ENCODE assay signal across 13 mouse cellular contexts in the genomic region with DNA sequence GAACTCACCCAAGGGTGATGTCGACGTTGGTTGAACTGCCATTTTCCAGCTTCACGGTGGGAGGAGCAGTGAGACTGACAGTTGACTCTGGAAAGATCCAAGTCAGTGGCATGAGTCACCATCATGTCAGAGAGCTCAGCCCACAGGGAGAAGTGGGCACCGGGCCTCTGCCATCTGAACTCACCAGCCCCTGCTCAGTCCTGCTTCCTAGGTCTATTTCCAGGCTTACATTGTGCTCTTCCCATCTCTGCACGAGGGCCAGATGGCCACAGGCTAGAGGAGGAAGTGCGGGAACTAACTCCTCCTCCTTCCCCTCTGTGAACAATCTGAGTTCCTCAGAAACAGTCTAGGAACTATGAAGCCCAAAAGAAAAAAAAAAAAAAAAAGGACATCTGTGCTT. TPM values are rescaled to one million over a fixed set of nuclear protein-coding genes. Genes with fewer than 3 reads are reported as not detected.
DNase-seq lines count a peak whose midpoint lies in the region; ATAC-seq and TF ChIP-seq lines count a peak whose summit lies in the region.
"Had no signal": no experiment of that assay in that cellular context is flagged by ENCODE, and none has a peak within 500 bp of the region (broad histone marks: within the 10 kb centered on the region; RNA-seq: fewer than 3 reads in every experiment).

No protein-coding gene starts in this region.

- no peak for ATAC-seq in lung, postnatal 0 days
- peak; percentile 24; the same call in 1 of the 2 replicates for ATAC-seq in neutrophil, adult 5-6 weeks (ENCODE audit: extremely low read depth, insufficient number of reproducible peaks, low FRiP score, poor library complexity, severe bottlenecking)

- no peak overlapping the region for H3K9ac ChIP-seq in lung, postnatal 0 days (replicated peaks; ENCODE audit: low read depth)

- H3K27ac ChIP-seq in lung, postnatal 0 days (ENCODE audit: low read length), result no peak overlapping the region
- H3K27ac ChIP-seq: midbrain, embryonic 10.5 days had no signal

- DNase-seq in lung, postnatal 0 days (ENCODE audit: low spot score), result peak; percentile 16
- no peak for DNase-seq in lung, postnatal 14 days
- DNase-seq in adrenal gland, postnatal 25 days, result peak; percentile 20
- DNase-seq in cerebellum, postnatal 10 days, result peak; percentile 74 to 78
- no peak for DNase-seq in heart, adult 8-10 months (ENCODE audit: low spot score)
- DNase-seq in left cerebral cortex, adult 18-20 months (ENCODE audit: low spot score in 2 of 2), result no peak
- DNase-seq: kidney, adult 11 months; kidney, postnatal 4 days; thymus, postnatal 4 days had no signal

- no peaks in the 10 kb centered on the region for H3K27me3 ChIP-seq in lung, postnatal 0 days (replicated peaks; ENCODE audit: insufficient read depth, low read length)

- no peak overlapping the region for H3K4me2 ChIP-seq in lung, postnatal 0 days (replicated peaks; ENCODE audit: low read depth, low read length)
- H3K4me2 ChIP-seq: heart, embryonic 11.5 days had no signal

- 69% methylated on average over 6 of the region's 6 CpGs for WGBS in lung, postnatal 0 days

- H3K4me3 ChIP-seq in lung, postnatal 0 days (ENCODE audit: low read depth, low read length), result no peak overlapping the region
- H3K4me3 ChIP-seq: erythroblast, embryonic 14.5 days; midbrain, embryonic 10.5 days had no signal

- no peaks in the 10 kb centered on the region for H3K9me3 ChIP-seq in lung, postnatal 0 days (ENCODE audit: low read length)
- H3K9me3 ChIP-seq: midbrain, embryonic 10.5 days had no signal

- H3K36me3 ChIP-seq in lung, postnatal 0 days (ENCODE audit: insufficient read depth, low read length), result 0 out of 2 replicates have a peak, but pooled peaks cover 14% of the 10 kb centered on the region

- TF ChIP-seq EP300 in lung, postnatal 0 days (IDR thresholded peaks at IDR 0.05), result no peak

- no peak for TF ChIP-seq CTCF in lung, postnatal 0 days (IDR thresholded peaks at IDR 0.05)

- H3K4me1 ChIP-seq in lung, postnatal 0 days (ENCODE audit: insufficient read depth, low read depth, low read length), result peaks cover 1% of the 10 kb centered on the region; the same call in 1 of the 2 replicates

RNA-seq across cellular contexts. Expression of a gene that starts 5.8 kb away (rescaled TPM):
- polyA plus RNA-seq in lung, postnatal 0 days (2015; fragmentation: Nextera tagmentation; extraction: Ambion mirVana), result 15.2 and 16.2 TPM in 2 replicates
- total RNA-seq in adrenal gland, postnatal 25 days (2021), result 17.4 and 20.6 TPM in 2 replicates
- 15.7 and 19.0 TPM in 2 replicates for total RNA-seq in neutrophil, adult 5-6 weeks (2017)
- 1 to 10 TPM; 7.5 to 10.0 (median 9.6) TPM for total RNA-seq in heart, adult 8-10 months (2022)
- 10 to 100 TPM; 18.6 to 20.8 TPM for total RNA-seq in left cerebral cortex, adult 18-20 months (2021)

RNA-seq across cellular contexts. Expression of a gene that starts 6.2 kb away (rescaled TPM):
- 2.8 and 3.5 TPM in 2 replicates for polyA plus RNA-seq in lung, postnatal 0 days (2015; fragmentation: Nextera tagmentation; extraction: Ambion mirVana)
- 9.9 and 13.8 TPM in 2 replicates for total RNA-seq in adrenal gland, postnatal 25 days (2021)
- 1.4 and 2.4 TPM in 2 replicates for total RNA-seq in neutrophil, adult 5-6 weeks (2017)
- total RNA-seq in heart, adult 8-10 months (2022), result 1 to 10 TPM in 3 of 4 experiments, under 1 TPM in 1; 0.68 to 1.7 (median 1.4) TPM
- total RNA-seq in left cerebral cortex, adult 18-20 months (2021), result 1 to 10 TPM; 2.8 to 2.9 TPM

RNA-seq across cellular contexts. Expression of a gene that starts 16.2 kb away (rescaled TPM):
- 373 and 379 TPM in 2 replicates for polyA plus RNA-seq in lung, postnatal 0 days (2015; fragmentation: Nextera tagmentation; extraction: Ambion mirVana)
- 71.3 and 79.4 TPM in 2 replicates for total RNA-seq in adrenal gland, postnatal 25 days (2021)
- total RNA-seq in neutrophil, adult 5-6 weeks (2017), result 10.2 and 17.1 TPM in 2 replicates
- total RNA-seq in heart, adult 8-10 months (2022), result 10 to 100 TPM; 36.7 to 52.6 (median 46.8) TPM
- total RNA-seq in left cerebral cortex, adult 18-20 months (2021), result 10 to 100 TPM in 1 of 2 experiments, 1 to 10 TPM in 1; 9.2 to 10.6 TPM

RNA-seq across cellular contexts. Expression of a gene that starts 16.2 kb away (rescaled TPM):
- 160 and 177 TPM in 2 replicates for polyA plus RNA-seq in lung, postnatal 0 days (2015; fragmentation: Nextera tagmentation; extraction: Ambion mirVana)
- 63.4 and 73.4 TPM in 2 replicates for total RNA-seq in adrenal gland, postnatal 25 days (2021)
- 15.4 and 17.8 TPM in 2 replicates for total RNA-seq in neutrophil, adult 5-6 weeks (2017)
- 10 to 100 TPM; 80.9 to 93.8 (median 89.9) TPM for total RNA-seq in heart, adult 8-10 months (2022)
- 10 to 100 TPM; 48.0 to 53.3 TPM for total RNA-seq in left cerebral cortex, adult 18-20 months (2021)

RNA-seq across cellular contexts. Expression of a gene that starts 32.8 kb away (rescaled TPM):
- 1.4 and 2.2 TPM in 2 replicates for polyA plus RNA-seq in lung, postnatal 0 days (2015; fragmentation: Nextera tagmentation; extraction: Ambion mirVana)
- total RNA-seq in adrenal gland, postnatal 25 days (2021), result 5.8 and 7.8 TPM in 2 replicates
- total RNA-seq in neutrophil, adult 5-6 weeks (2017), result not detected in 2 replicates
- total RNA-seq in heart, adult 8-10 months (2022), result 10 to 100 TPM; 14.2 to 19.7 (median 16.6) TPM
- under 1 TPM; 0.35 to 0.54 TPM for total RNA-seq in left cerebral cortex, adult 18-20 months (2021)
- polyA plus RNA-seq: erythroblast, embryonic 14.5 days had no signal

Comparison
In these comparisons a context has a peak if more than half of its experiments do, and no peak if none do; other contexts are left out.
1. DNase-seq: peak in lung, postnatal 0 days (single experiment), adrenal gland, postnatal 25 days (single experiment) and cerebellum, postnatal 10 days (2 of 2); none in lung, postnatal 14 days (single experiment), heart, adult 8-10 months (single experiment) and left cerebral cortex, adult 18-20 months (0 of 2).